Mouse (Mus musculus): ENCODE data around the gene Eif3k.

GRCm38 (mm10) chr7:28932421-28933041 lies 49.1 kb downstream of the Eif3k start:
- TF ChIP-seq CTCF (IDR thresholded peaks at IDR 0.05; ENCODE audit: control insufficient read depth, insufficient read depth, insufficient replicate concordance, low read depth, low read length) (no peak), POLR2A (IDR thresholded peaks at IDR 0.05; ENCODE audit: control insufficient read depth, low read depth, low read length) (no peak)

Data from testis, adult 2 months (tissue).